In genomic region chr8:117569409-117569808, GRCm38 (mm10) we compare ENCODE assay signal across 9 mouse cellular contexts.
DNase-seq lines count a peak whose midpoint lies in the region; ATAC-seq and TF ChIP-seq lines count a peak whose summit lies in the region.
"Had no signal": no experiment of that assay in that cellular context is flagged by ENCODE, and none has a peak within 500 bp of the region (broad histone marks: within the 10 kb centered on the region; RNA-seq: fewer than 3 reads in every experiment).

No protein-coding gene starts in this region.

- no peak overlapping the region for H3K4me3 ChIP-seq in heart, embryonic 11.5 days (ENCODE audit: low read depth, low read length)
- no peak overlapping the region for H3K4me3 ChIP-seq in heart, postnatal 0 days (ENCODE audit: low read depth, low read length)
- H3K4me3 ChIP-seq: embryonic facial prominence, embryonic 13.5 days had no signal

- peak; percentile 92 for TF ChIP-seq CTCF in Patski (IDR thresholded peaks at IDR 0.05)
- TF ChIP-seq CTCF in heart, postnatal 0 days (IDR thresholded peaks at IDR 0.05; ENCODE audit: low read depth) = peak; percentile 94

- no peaks in the 10 kb centered on the region for H3K4me1 ChIP-seq in heart, embryonic 11.5 days (ENCODE audit: control insufficient read depth, insufficient read depth, low read length)
- no peaks in the 10 kb centered on the region for H3K4me1 ChIP-seq in heart, postnatal 0 days (ENCODE audit: control insufficient read depth, insufficient read depth)
- H3K4me1 ChIP-seq: embryonic facial prominence, embryonic 13.5 days had no signal

- TF ChIP-seq EP300 in heart, postnatal 0 days (IDR thresholded peaks at IDR 0.05; ENCODE audit: low read depth) = no peak

- DNase-seq in heart, adult 9 months (ENCODE audit: low spot score in 2 of 2) = peak; percentile 21 to 55
- peak; percentile 13 for DNase-seq in Patski (ENCODE audit: low read depth, low spot score)
- DNase-seq in cerebellum, postnatal 14 days = peak; percentile 84 to 89
- peak; percentile 38 for DNase-seq in heart, postnatal 0 days (ENCODE audit: low spot score)
- DNase-seq in layer of hippocampus, postnatal 36 days = peak; percentile 63 to 70
- DNase-seq in testis, postnatal 10 days (ENCODE audit: low spot score) = peak; percentile 85

- in situ Hi-C loops in Patski (cut with MboI; ENCODE audit: low pct_unique_long_range_greater_than_20kb) = no loop called here

- H3K27me3 ChIP-seq in heart, embryonic 11.5 days (ENCODE audit: control insufficient read depth, insufficient read depth, low read length) = no peaks in the 10 kb centered on the region
- H3K27me3 ChIP-seq in Patski = no peaks in the 10 kb centered on the region
- H3K27me3 ChIP-seq in heart, postnatal 0 days (ENCODE audit: control insufficient read depth, insufficient read depth, low read length) = no peaks in the 10 kb centered on the region
- H3K27me3 ChIP-seq: embryonic facial prominence, embryonic 13.5 days had no signal

- H3K36me3 ChIP-seq in heart, embryonic 11.5 days (ENCODE audit: control insufficient read depth, insufficient read depth, low read length) = no peaks in the 10 kb centered on the region
- no peaks in the 10 kb centered on the region for H3K36me3 ChIP-seq in heart, postnatal 0 days (replicated peaks; ENCODE audit: control insufficient read depth, insufficient read depth, low read length)
- H3K36me3 ChIP-seq: embryonic facial prominence, embryonic 13.5 days had no signal

- no peak overlapping the region for H3K9ac ChIP-seq in heart, embryonic 11.5 days (ENCODE audit: low read depth, low read length)
- H3K9ac ChIP-seq in heart, postnatal 0 days (replicated peaks; ENCODE audit: low read depth, low read length) = no peak overlapping the region
- H3K9ac ChIP-seq: embryonic facial prominence, embryonic 13.5 days had no signal

- POLR2A ChIA-PET in Patski (lab: Charles Lee) = no interaction called here

- no peaks in the 10 kb centered on the region for H3K9me3 ChIP-seq in heart, embryonic 11.5 days (replicated peaks; ENCODE audit: control insufficient read depth, low read length)
- H3K9me3 ChIP-seq in heart, postnatal 0 days (replicated peaks; ENCODE audit: control insufficient read depth, low read length) = no peaks in the 10 kb centered on the region
- H3K9me3 ChIP-seq: embryonic facial prominence, embryonic 13.5 days had no signal

- WGBS in heart, embryonic 11.5 days (ENCODE audit: insufficient replicate concordance) = 28% methylated on average over 5 of the region's 5 CpGs
- 23% methylated on average over 5 of the region's 5 CpGs for WGBS in heart, postnatal 0 days

- H3K27ac ChIP-seq in heart, embryonic 11.5 days (ENCODE audit: low read depth, low read length) = no peak overlapping the region
- H3K27ac ChIP-seq in heart, postnatal 0 days (ENCODE audit: low read depth) = no peak overlapping the region
- H3K27ac ChIP-seq: embryonic facial prominence, embryonic 13.5 days had no signal

- no peak for ATAC-seq in heart, embryonic 11.5 days (replicated peaks; ENCODE audit: insufficient number of reproducible peaks, low FRiP score, low TSS enrichment)
- peak; percentile 51 for ATAC-seq in Patski
- no peak for ATAC-seq in heart, postnatal 0 days (ENCODE audit: insufficient read depth, low read depth)
- ATAC-seq in megakaryocyte-erythroid progenitor cell, adult 5-6 weeks (replicated peaks; ENCODE audit: low FRiP score, low TSS enrichment, poor library complexity, severe bottlenecking) = 0 out of 2 replicates have a peak, but pooled peaks have one; percentile 42

- CTCF ChIA-PET in Patski (lab: Charles Lee) = no interaction called here

- no peak overlapping the region for H3K4me2 ChIP-seq in heart, embryonic 11.5 days
- no peak overlapping the region for H3K4me2 ChIP-seq in heart, postnatal 0 days (ENCODE audit: low read depth, low read length)
- H3K4me2 ChIP-seq: embryonic facial prominence, embryonic 13.5 days had no signal

Comparison
In these comparisons a context has a peak if more than half of its experiments do, and no peak if none do; other contexts are left out.
1. DNase-seq: peak in every context shown above with its lines; median percentile 86 in cerebellum, postnatal 14 days; 85 in testis, postnatal 10 days; 66 in layer of hippocampus, postnatal 36 days; 38 in heart, adult 9 months; 38 in heart, postnatal 0 days; 13 in Patski.
2. ATAC-seq: peak in Patski (single experiment) and megakaryocyte-erythroid progenitor cell, adult 5-6 weeks (single experiment); none in heart, embryonic 11.5 days (single experiment) and heart, postnatal 0 days (single experiment).